Mouse (Mus musculus) layer of hippocampus, adult 18-20 months (tissue): ENCODE measurements at regions not wholly inside any gene's neighbourhood (a gene's known extent, or its start where the extent isn't known, plus 50 kb on each side); places are given as distances from the start of the nearest gene placed in this dataset.

ENCODE experiments used
- DNase-seq, 2 experiments: peaks; one replicate each; pipeline ENCODE4 v3.0.0; 2022; ENCODE audit warnings: low spot score in 2 of 2

DNA sequence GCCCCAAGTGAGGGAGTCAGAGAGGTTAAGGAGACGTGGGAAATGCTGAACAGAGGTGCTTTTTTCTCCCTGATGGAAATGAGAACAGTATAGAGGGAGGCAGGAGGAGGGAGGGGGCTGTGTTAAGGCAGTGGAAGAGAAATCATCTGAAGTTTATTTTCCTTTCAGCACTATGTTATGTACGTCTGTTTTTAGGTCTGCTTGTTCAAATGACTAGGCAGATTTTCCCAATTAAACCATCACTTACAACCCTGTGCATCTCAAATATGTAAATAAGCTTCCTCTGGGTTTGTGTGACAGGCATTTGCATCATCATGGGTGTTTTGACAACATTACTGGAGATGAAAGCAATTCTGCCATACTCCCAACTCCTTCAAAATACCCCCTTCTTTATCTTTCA lies 92.1 kb upstream of the Got2 start:
- DNase-seq: no peak

DNA sequence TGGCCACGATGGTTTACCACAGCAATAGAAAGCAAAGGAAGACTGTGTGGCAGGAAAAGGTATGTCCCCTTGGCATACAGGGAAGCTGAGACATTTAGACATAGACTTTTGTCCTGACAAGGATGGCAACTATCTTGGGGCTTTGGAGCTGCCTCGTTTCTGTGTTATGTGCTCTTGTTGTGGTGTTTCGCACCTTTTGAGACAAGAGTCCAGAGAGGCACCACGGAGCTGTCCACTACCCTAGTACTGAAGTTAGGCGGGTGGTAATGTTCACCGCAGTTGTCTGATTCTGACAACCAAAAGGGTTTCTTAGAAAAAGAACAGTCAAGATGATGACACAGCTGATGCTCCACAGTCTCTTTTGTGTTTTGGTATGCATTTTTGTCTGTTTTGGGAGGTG lies 90.9 kb upstream of the Got2 start:
- no peak for DNase-seq

DNA sequence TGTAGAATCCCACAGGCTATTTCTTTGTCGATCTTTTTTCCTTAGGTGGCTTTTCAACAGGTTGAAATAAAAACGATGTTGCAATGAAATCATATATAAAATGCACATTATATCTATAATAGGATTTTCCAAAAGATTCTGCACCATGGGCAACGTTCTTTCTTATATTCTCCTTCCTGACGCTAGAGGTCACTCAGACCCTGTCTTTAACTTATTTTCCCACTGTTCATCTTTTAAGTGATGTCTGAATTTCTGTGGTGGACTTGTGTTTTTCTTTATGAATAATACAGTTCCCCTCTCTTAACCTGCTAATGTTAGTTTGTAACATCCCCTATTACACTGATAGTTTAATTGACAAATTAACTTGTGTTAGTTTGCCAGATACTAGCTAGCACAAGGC lies 86.5 kb upstream of the Got2 start:
- DNase-seq: no peak

DNA sequence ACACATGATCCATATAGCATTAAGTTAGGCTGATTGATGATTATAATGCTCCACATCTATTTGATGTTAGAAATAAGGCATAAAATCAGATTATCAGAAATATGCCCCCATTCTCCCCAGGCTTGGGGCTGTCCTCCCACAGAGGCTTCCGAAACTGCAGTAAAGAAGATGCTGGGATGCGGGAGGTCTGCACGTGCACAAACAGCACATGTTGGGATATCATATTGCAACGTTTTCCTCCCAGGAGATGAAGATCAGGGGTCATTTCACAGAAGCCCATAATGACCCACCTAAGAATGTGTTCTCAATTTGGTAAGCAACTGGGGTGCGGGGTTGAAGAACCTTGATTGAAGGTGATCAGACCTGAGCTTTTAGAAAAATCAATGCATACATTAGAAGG lies 85.9 kb upstream of the Got2 start:
- no peak for DNase-seq

DNA sequence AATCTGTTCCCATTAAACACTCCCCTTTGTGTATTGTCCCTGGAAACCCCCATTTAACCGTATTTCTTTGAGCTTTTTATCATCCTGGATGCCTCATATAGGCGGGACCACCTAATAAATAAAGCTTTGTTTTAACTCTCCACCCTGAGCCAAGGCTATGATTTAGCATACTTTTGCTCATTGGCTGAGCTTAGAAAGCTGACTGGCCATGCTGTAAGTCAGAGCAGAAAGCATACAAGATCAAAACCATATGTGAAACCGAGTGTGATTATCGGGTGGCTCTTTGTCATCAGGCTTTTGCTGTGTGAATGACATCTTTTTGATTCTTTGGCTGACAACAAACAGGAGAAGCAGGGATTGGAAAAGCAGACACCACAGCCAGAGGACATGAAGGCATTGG lies 85.2 kb upstream of the Got2 start:
- DNase-seq: no peak

DNA sequence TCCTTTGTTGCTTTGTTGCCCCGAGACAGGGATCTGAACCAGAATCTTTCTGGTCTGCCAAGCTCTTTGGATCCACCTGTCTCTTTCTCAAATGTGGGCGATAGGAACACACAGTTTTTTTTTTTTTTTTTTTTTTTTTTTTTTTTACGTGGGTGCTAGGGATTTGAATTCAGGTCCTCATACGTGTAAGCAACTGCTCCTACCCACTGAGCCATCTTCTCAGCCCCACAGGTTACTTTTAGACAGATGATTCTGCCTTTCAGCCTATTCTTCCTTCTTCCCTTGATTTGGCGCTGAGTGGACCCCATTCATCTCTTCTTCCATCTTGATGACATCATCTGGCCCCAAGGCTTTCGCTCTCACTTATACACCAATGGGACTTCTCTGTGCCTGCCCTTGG lies 80.5 kb upstream of the Got2 start:
- DNase-seq: no peak

DNA sequence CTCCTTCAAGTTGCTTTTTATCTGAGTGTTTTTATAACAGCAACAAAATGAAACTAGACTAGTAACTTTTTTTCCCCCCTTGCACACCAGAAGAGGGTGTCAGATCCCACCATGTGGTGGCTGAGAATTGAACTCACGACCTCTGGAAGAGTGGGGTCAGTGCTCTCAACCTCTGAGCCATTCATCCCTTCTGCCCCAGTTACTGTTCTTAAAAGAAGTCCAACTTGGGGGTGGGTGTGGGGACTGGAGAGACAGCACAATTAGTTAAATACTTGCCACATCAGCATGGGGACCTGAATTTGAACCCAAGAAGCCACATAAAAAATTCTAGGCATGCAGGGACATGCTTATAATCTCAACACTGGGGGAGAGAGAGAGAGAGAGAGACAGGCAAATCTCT lies 78.1 kb upstream of the Got2 start:
- no peak for DNase-seq

DNA sequence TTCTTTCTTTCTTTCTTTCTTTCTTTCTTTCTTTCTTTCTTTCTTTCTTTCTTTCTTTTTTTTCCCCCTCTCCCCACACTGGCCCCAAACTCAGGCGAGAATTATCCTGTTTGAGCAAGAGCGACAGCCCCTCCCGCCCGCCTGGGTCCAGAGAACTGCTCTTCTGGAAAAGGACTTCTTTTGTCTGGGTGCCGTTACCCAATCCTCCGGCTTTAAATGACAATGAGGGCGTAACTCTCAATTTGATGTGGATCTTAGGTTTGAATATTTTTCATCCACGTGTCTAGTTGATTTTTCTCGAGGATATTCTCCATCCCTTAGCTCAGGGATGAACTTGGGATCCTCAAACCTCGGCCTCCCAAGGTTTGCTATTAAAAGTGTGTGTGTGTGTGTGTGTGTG lies 63.9 kb upstream of the Got2 start:
- no peak for DNase-seq

DNA sequence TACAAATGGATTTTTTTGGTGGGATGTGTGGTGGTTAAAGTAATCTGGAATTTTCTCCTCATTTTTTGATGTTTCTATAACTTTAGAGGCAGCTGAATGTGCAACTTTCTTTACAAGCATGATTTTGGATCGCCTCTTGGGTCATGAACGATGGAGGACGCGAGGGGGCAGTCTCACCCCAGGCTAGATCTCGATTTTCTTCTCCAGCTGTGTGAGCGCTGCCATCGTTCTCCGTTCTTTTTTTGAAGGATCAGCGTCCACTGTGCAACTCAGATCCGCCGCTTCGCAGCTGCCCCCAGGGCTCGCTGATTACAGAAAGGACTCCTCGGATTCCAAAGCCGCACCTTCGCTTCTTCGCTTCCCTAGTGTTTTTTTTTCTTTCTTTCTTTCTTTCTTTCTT lies 63.4 kb upstream of the Got2 start:
- peak; percentile 53 to 79 for DNase-seq
